Mouse (Mus musculus) heart, adult 2 months (tissue): ENCODE results near the gene Zcchc9.

ENCODE experiments used
- CTCF ChIP-seq: fragments of 200-600 bp; IDR thresholded peaks from 2 replicates; pipeline ENCODE4 v1.8.1; 2022; ENCODE audit warnings: antibody characterized with exemption, mild to moderate bottlenecking, moderate library complexity
- EP300 ChIP-seq: fragments of 200-500 bp; IDR thresholded peaks from 2 replicates; pipeline ENCODE4 v1.6.1; 2011; ENCODE audit warnings: low read depth, low read length, control low read depth; ENCODE audit not compliant: insufficient read depth

- TF ChIP-seq CTCF (no peak), EP300 (no peak)
Measured at GRCm38 (mm10) chr13:91778092-91778491, 29.4 kb downstream of the Zcchc9 start.
